Mouse (Mus musculus) liver, adult 2 months (tissue): ENCODE measurements around the gene Ttc39b.

ENCODE experiments used
- CTCF ChIP-seq: fragments of 200-500 bp; IDR thresholded peaks from 2 replicates; pipeline ENCODE4 v1.5.1; 2011; ENCODE audit warnings: low read depth, low read length, control low read depth
- POLR2A ChIP-seq: fragments of 200-500 bp; IDR thresholded peaks from 2 replicates; pipeline ENCODE4 v1.6.1; 2011; ENCODE audit warnings: low read length, control low read depth; ENCODE audit not compliant: insufficient read depth; ENCODE audit errors: extremely low read depth

GRCm38 (mm10) chr4:83302887-83303827 is 20.9 kb downstream of the Ttc39b start:
- TF ChIP-seq CTCF (peak; percentile 33; the same call in 1 of the 2 replicates), POLR2A (no peak)
